Mouse (Mus musculus): Measurements from ENCODE around the gene Dcst2. TPM values are rescaled to one million over a fixed set of nuclear protein-coding genes. Genes with fewer than 3 reads are reported as not detected.
A peak's percentile ranks its signal among the peaks of the same experiment; 100 is the strongest.

The Dcst2 gene
- total RNA-seq, 2 experiments from 2014 or later, result 0.29 to 0.40 TPM

GRCm38 (mm10) chr3:89333053-89333452, 28.7 kb upstream of the Dcst2 start:
- Histone ChIP-seq H3K4me3 (no peak overlapping the region), H3K27ac (no peak overlapping the region)
- TF ChIP-seq CTCF (IDR thresholded peaks at IDR 0.05), result no peak
- intact Hi-C loops (cut with DNase I), result no loop called here
- DNase-seq (ENCODE audit: extremely low spot score in 1 of 2, low spot score in 2 of 2), result no peak

GRCm38 (mm10) chr3:89336529-89336928, 25.2 kb upstream of the Dcst2 start:
- no peak overlapping the region for H3K27ac ChIP-seq
- H3K4me3 ChIP-seq, result no peak overlapping the region
- no peak for TF ChIP-seq CTCF (IDR thresholded peaks at IDR 0.05)
- intact Hi-C loops (cut with DNase I), result no loop called here
- DNase-seq (ENCODE audit: extremely low spot score in 1 of 2, low spot score in 2 of 2), result no peak

DNA sequence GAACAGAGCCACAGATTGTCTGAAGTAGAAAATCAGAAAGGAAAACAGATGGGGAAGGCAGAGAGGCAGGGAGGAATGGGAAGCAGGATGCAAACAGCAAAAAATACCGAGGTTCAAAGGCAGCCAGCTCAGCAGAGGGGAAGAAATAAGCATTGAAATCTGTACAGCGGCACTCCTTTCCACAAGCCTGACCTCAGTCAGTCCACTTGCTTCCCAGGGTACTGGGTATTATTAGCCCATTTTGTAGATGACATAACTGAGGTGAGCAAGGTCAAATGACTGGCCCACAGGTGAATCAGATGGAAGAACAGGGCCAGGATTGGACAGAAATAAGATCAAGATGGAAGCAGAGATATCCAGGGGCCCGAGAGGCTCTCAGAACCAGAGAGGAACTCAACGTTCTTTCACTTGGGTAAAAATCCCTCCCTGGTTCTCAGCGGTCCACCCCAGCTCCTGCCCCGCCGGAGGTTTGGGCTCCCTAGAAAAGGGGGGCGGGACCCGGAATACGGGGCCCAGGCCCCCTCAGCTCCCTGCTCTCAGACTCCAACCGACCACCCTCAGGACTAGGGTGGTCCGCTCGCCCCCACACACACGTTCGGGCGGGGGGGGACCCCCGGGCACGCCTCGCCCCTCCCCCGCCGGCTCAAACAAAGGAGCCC, 24.6 kb upstream of the Dcst2 start:
- no peak for TF ChIP-seq CTCF (IDR thresholded peaks at IDR 0.05)
- intact Hi-C loops (cut with DNase I), result no loop called here
- no peak for DNase-seq (ENCODE audit: extremely low spot score in 1 of 2, low spot score in 2 of 2)
- H3K27ac ChIP-seq, result no peak overlapping the region
- peak overlapping the region; percentile 52 for H3K4me3 ChIP-seq

DNA sequence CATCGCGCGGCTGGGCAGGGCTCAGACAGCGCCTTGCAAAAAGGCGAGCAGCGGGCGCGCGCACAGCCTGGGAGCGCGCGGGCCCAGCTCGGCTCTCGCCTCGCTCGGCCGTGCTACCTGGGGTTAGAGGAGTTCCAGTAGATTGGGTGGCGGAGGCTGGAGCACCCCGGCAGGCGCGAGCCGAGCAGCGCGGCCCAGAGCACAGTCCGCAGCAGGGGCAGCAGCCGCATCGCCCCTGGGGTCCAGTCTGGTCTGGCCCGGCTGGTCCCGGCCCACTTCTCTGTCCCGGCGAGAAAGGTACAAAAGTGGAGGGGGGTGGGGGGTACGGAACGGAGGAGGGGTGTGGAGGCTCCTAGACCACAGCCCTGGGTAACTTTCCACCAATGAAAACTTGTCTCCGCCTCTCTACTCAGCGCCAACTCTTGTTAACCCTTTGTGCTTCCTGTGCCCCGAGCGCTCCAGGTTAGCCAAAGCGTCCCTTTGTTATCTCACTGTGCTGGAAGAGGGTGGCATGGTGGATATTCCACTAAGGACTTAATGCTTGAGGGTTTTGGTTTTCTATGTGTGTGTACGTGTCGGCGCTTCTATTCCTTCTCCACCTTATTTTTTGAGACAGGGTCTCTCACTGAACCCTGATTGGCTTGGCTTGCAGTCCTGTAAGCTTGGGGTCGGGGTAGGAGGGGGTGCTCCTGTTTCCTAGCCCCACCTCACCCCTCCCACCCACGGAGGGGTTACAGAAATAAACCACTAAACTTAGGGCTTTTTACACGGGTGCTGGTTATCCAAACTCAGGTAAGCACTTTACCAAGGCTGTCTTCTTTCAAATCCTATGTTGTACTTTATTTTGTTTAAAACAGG, 23.8 kb upstream of the Dcst2 start, which contains the start of gene Efna4:
Gene Efna4, minus strand, starts transcription at position 308 of the 858 bp plus-strand sequence.
- peak within 1 kb of the TSS; percentile 52 for H3K4me3 ChIP-seq
- no peak for DNase-seq (ENCODE audit: extremely low spot score in 1 of 2, low spot score in 2 of 2)
- TF ChIP-seq CTCF (IDR thresholded peaks at IDR 0.05), result no peak
- intact Hi-C loops (cut with DNase I), result no loop called here
- H3K27ac ChIP-seq, result no peak within 1 kb of the TSS

GRCm38 (mm10) chr3:89339416-89339815, 22.4 kb upstream of the Dcst2 start:
- peak in 1 of 2 experiments; percentile 68 for DNase-seq (ENCODE audit: extremely low spot score in 1 of 2, low spot score in 2 of 2)
- intact Hi-C loops (cut with DNase I), result loop anchor here (1.0 kb wide), 1 partner anchor 23 kb away; no protein-coding TSS in a partner anchor
- TF ChIP-seq CTCF (IDR thresholded peaks at IDR 0.05), result peak; percentile 90
- Histone ChIP-seq H3K4me3 (no peak overlapping the region), H3K27ac (no peak overlapping the region)

DNA sequence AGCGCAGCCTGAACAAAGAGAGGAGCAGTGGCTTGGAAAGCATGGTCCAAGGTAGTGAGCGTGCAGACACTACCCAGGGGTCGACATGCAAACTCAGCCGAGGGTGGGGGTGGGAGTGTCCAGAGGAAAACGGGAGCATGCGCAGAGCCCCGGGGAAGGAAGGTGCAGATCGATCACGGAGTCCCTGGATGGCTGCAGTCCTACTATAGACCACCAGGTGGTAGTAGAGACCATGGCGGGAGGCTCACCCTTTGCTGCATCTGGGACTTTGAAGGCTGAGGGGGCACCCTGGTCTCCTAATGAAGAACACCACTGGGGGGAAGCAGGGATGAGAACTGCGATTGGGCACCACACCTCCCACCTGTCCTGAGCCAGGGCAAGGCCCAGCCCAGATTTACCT, 21.3 kb upstream of the Dcst2 start:
- Histone ChIP-seq H3K4me3 (no peak overlapping the region), H3K27ac (no peak overlapping the region)
- TF ChIP-seq CTCF (IDR thresholded peaks at IDR 0.05), result peak; percentile 95
- peak; percentile 76 to 79 for DNase-seq (ENCODE audit: extremely low spot score in 1 of 2, low spot score in 2 of 2)
- intact Hi-C loops (cut with DNase I), result loop anchor here (5.0 to 10.0 kb wide), 2 partner anchors 72 to 144 kb away; partner anchors contain the start of gene Flad1

- DNase-seq (ENCODE audit: extremely low spot score in 1 of 2, low spot score in 2 of 2), result no peak
- no peak overlapping the region for H3K4me3 ChIP-seq
- no peak for TF ChIP-seq CTCF (IDR thresholded peaks at IDR 0.05)
- H3K27ac ChIP-seq, result no peak overlapping the region
- intact Hi-C loops (cut with DNase I), result loop anchor here (5.0 to 10.0 kb wide), 2 partner anchors 71 to 143 kb away; partner anchors contain the start of gene Flad1
Measured at GRCm38 (mm10) chr3:89341794-89342193, 20.0 kb upstream of the Dcst2 start.

DNA sequence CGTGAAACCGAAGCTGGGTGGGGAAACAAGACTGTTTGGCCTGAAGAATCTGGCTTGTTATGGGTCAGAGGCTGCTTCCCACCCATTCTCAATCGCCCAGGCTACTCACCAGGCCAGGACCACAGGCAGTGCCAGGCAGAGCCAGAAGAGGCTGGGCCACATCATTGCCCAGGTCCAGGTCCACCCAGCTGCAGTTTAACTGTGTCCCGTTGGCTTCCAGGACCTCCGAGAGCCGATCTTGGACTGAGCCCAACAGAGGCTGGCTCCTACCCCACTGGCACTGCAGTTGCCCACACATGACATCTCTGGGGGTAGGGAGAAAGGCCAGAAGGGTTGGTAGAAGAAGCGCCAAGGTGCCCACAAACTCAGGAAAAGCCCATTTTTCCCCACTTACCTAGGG, 18.5 kb upstream of the Dcst2 start:
- TF ChIP-seq CTCF (IDR thresholded peaks at IDR 0.05), result no peak
- no peak for DNase-seq (ENCODE audit: extremely low spot score in 1 of 2, low spot score in 2 of 2)
- intact Hi-C loops (cut with DNase I), result loop anchor here (5.0 to 10.0 kb wide), 2 partner anchors 69 to 142 kb away; partner anchors contain the start of gene Flad1
- Histone ChIP-seq H3K27ac (no peak overlapping the region), H3K4me3 (no peak overlapping the region)

DNA sequence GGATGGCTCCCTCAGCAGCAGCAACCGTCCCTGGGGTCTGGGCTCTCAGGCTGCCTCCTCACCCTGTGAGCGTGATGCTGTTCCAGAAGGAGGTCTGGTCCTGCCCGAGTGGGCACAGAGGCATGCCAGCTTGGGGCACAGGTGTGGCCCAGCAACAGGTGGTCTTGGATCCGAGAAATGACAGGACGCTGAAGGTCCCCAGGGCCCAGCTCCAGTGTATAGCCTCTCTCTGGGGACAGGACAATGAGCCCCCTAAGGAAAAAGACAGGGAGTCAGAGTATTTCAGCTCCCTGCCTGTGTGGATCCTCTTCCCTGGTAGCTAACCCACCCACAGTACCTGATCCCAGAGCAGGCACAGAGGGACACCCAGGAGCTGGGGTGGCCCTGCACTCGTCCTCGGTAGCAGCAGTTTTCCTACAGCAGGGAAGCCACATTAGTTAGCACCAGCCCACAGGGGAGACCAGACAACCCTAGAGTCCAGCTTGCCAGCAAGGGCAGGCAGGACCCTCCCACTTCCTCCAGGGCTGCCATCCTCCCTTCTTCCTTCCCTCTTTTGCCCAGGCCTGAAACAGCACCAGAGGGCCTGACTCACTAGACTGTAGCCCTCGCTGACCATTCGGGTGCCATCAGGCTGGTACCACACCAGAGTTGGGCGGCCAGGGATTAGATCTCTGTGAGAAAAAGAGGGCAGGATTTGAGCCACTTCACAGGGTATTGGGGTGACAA, 14.8 kb upstream of the Dcst2 start:
- no peak for DNase-seq (ENCODE audit: extremely low spot score in 1 of 2, low spot score in 2 of 2)
- TF ChIP-seq CTCF (IDR thresholded peaks at IDR 0.05), result no peak
- intact Hi-C loops (cut with DNase I), result loop anchor here (10.0 kb wide), 1 partner anchor 138 kb away; no protein-coding TSS in a partner anchor
- H3K4me3 ChIP-seq, result no peak overlapping the region
- H3K27ac ChIP-seq, result no peak overlapping the region; the same call in 1 of the 2 replicates

DNA sequence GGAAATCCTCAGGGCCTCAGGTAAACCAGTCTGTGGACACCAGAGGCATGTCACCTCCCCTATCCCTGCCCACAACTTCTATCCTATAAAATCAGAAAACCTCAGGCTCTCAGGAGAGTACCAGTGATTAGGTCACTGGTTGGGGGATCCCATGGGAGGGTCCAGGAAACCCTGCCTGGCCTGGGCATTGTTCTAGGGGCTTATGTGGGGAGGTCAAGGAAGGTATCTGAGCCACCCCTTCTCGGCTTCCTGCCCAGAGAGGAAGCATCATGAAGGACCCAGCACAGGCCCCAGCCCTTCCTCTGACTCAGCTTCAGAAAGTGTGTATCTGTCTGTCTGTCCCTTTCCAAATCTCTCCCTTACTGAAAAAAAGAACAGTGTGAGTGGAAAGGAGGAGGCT, 13.9 kb upstream of the Dcst2 start:
- TF ChIP-seq CTCF (IDR thresholded peaks at IDR 0.05), result no peak
- Histone ChIP-seq H3K27ac (no peak overlapping the region; the same call in 1 of the 2 replicates), H3K4me3 (no peak overlapping the region; the same call in 1 of the 2 replicates)
- no peak for DNase-seq (ENCODE audit: extremely low spot score in 1 of 2, low spot score in 2 of 2)
- intact Hi-C loops (cut with DNase I), result loop anchor here (10.0 kb wide), 1 partner anchor 137 kb away; no protein-coding TSS in a partner anchor
